Mouse (Mus musculus) kidney, embryonic 16.5 days (tissue): Measurements from ENCODE around the gene Shank2. TPM values are rescaled to one million over a fixed set of nuclear protein-coding genes. Genes with fewer than 3 reads are reported as not detected.

Experiments used
- ATAC-seq: fragments of 200-750 bp; cut with Nextera tagmentation; 2 replicates; pipeline ENCODE4 v1.8.0; 2017; ENCODE audit warnings: moderate TSS enrichment; ENCODE audit not compliant: low FRiP score, low TSS enrichment
- H3K27ac ChIP-seq: fragments of 300-500 bp; sonication (generic); 2 replicates; pipeline ENCODE4 v1.5.1; 2014; ENCODE audit warnings: low read length
- H3K27me3 ChIP-seq: fragments of 300-500 bp; sonication (generic); 2 replicates; pipeline ENCODE4 v1.6.1; 2014; ENCODE audit warnings: low read length, control low read depth, mixed read lengths; ENCODE audit not compliant: insufficient read depth
- H3K36me3 ChIP-seq: fragments of 300-500 bp; sonication (generic); 2 replicates; pipeline ENCODE4 v1.6.1; 2014; ENCODE audit warnings: low read length, control low read depth, mixed read lengths; ENCODE audit not compliant: insufficient read depth
- H3K4me1 ChIP-seq: fragments of 300-500 bp; sonication (generic); 2 replicates; pipeline ENCODE4 v1.6.1; 2014; ENCODE audit warnings: low read length, control low read depth, mixed read lengths; ENCODE audit not compliant: insufficient read depth
- H3K4me2 ChIP-seq: fragments of 300-500 bp; sonication (generic); replicated peaks from 2 replicates; pipeline ENCODE4 v1.6.1; 2014; ENCODE audit warnings: low read depth, low read length
- H3K4me3 ChIP-seq: fragments of 300-500 bp; sonication (generic); 2 replicates; pipeline ENCODE4 v1.5.1; 2014; ENCODE audit warnings: mild to moderate bottlenecking, low read length
- H3K9ac ChIP-seq: fragments of 300-500 bp; sonication (generic); replicated peaks from 2 replicates; pipeline ENCODE4 v1.6.1; 2014; ENCODE audit warnings: low read length
- H3K9me3 ChIP-seq: fragments of 300-500 bp; sonication (generic); 2 replicates; pipeline ENCODE4 v1.6.1; 2016; ENCODE audit warnings: low read length, control low read depth
- WGBS: fragments of 180-500 bp; shearing (Covaris S2); extraction: QIAGEN DNeasy Blood & Tissue Kit; methylation state at CpG from one replicate; pipeline ENCODE4 v1.1.7; 2014; 5-methylcytosine and 5-hydroxymethylcytosine counted together
- polyA plus RNA-seq: library from polyadenylated mRNA; unstranded; fragments of >200 nt; fragmentation: Nextera tagmentation; extraction: Ambion mirVana; gene quantifications from 2 replicates; pipeline ENCODE4 v1.2.1, GENCODE M21; 2015

Shank2 gene
- polyA plus RNA-seq, 1 experiment from 2014 or later: 4.0 TPM

GRCm38 (mm10) chr7:144447146-144447545 is 445.4 kb downstream of the Shank2 start:
- H3K36me3 ChIP-seq: peaks cover 84% of the 10 kb centered on the region
- 80% methylated on average over 3 of the region's 3 CpGs for WGBS
- H3K4me3 ChIP-seq: no peak overlapping the region
- H3K9me3 ChIP-seq: no peaks in the 10 kb centered on the region
- no peaks in the 10 kb centered on the region for H3K4me1 ChIP-seq
- no peak overlapping the region for H3K4me2 ChIP-seq
- no peak overlapping the region for H3K9ac ChIP-seq
- no peak for ATAC-seq
- H3K27ac ChIP-seq: no peak overlapping the region
- no peaks in the 10 kb centered on the region for H3K27me3 ChIP-seq

- ATAC-seq: no peak
- H3K36me3 ChIP-seq: peaks cover 89% of the 10 kb centered on the region
- H3K4me3 ChIP-seq: no peak overlapping the region
- H3K27ac ChIP-seq: no peak overlapping the region
- no peaks in the 10 kb centered on the region for H3K4me1 ChIP-seq
- H3K27me3 ChIP-seq: no peaks in the 10 kb centered on the region
- 88% methylated on average over 1 of the region's 1 CpGs for WGBS
- H3K9ac ChIP-seq: no peak overlapping the region
- no peaks in the 10 kb centered on the region for H3K9me3 ChIP-seq
- no peak overlapping the region for H3K4me2 ChIP-seq
Measured at GRCm38 (mm10) chr7:144448186-144448585, 446.5 kb downstream of the Shank2 start.

- no peaks in the 10 kb centered on the region for H3K4me1 ChIP-seq
- no peak for ATAC-seq
- 91% methylated on average over 13 of the region's 13 CpGs for WGBS
- H3K9me3 ChIP-seq: no peaks in the 10 kb centered on the region
- no peak overlapping the region for H3K4me3 ChIP-seq
- peaks cover 91% of the 10 kb centered on the region for H3K36me3 ChIP-seq
- H3K27me3 ChIP-seq: no peaks in the 10 kb centered on the region
- H3K4me2 ChIP-seq: no peak overlapping the region
- H3K9ac ChIP-seq: no peak overlapping the region
- no peak overlapping the region for H3K27ac ChIP-seq
Measured at GRCm38 (mm10) chr7:144449637-144450570, 448.2 kb downstream of the Shank2 start.

- no peak for ATAC-seq
- Histone ChIP-seq H3K27me3 (no peaks in the 10 kb centered on the region), H3K9me3 (no peaks in the 10 kb centered on the region), H3K4me1 (no peaks in the 10 kb centered on the region), H3K4me2 (no peak overlapping the region), H3K4me3 (no peak overlapping the region), H3K9ac (no peak overlapping the region), H3K36me3 (peaks cover 91% of the 10 kb centered on the region), H3K27ac (no peak overlapping the region)
- 87% methylated on average over 9 of the region's 9 CpGs for WGBS
Measured at GRCm38 (mm10) chr7:144450661-144451060, 448.9 kb downstream of the Shank2 start.

- no peak for ATAC-seq
- no peak overlapping the region for H3K27ac ChIP-seq
- WGBS: 86% methylated on average over 1 of the region's 1 CpGs
- no peak overlapping the region for H3K9ac ChIP-seq
- no peaks in the 10 kb centered on the region for H3K9me3 ChIP-seq
- no peak overlapping the region for H3K4me2 ChIP-seq
- H3K4me3 ChIP-seq: no peak overlapping the region
- H3K36me3 ChIP-seq: peaks cover 98% of the 10 kb centered on the region
- no peaks in the 10 kb centered on the region for H3K27me3 ChIP-seq
- H3K4me1 ChIP-seq: no peaks in the 10 kb centered on the region
Measured at GRCm38 (mm10) chr7:144458881-144459280, 457.2 kb downstream of the Shank2 start.

- Histone ChIP-seq H3K27ac (no peak overlapping the region), H3K9me3 (no peaks in the 10 kb centered on the region), H3K4me3 (no peak overlapping the region), H3K27me3 (no peaks in the 10 kb centered on the region), H3K36me3 (peaks cover 89% of the 10 kb centered on the region), H3K9ac (no peak overlapping the region), H3K4me1 (no peaks in the 10 kb centered on the region), H3K4me2 (no peak overlapping the region)
- 92% methylated on average over 6 of the region's 6 CpGs for WGBS
- no peak for ATAC-seq
Measured at GRCm38 (mm10) chr7:144461246-144461902, 459.6 kb downstream of the Shank2 start.

GRCm38 (mm10) chr7:144462577-144462976 is 460.8 kb downstream of the Shank2 start:
- 83% methylated on average over 7 of the region's 7 CpGs for WGBS
- Histone ChIP-seq H3K27me3 (no peaks in the 10 kb centered on the region), H3K4me3 (no peak overlapping the region), H3K4me1 (no peaks in the 10 kb centered on the region), H3K4me2 (no peak overlapping the region), H3K27ac (no peak overlapping the region), H3K9ac (no peak overlapping the region), H3K9me3 (no peaks in the 10 kb centered on the region), H3K36me3 (peaks cover 77% of the 10 kb centered on the region)
- ATAC-seq: no peak

- Histone ChIP-seq H3K4me1 (peaks cover 18% of the 10 kb centered on the region), H3K27me3 (no peaks in the 10 kb centered on the region), H3K9me3 (no peaks in the 10 kb centered on the region), H3K9ac (peak overlapping the region; percentile 93; the same call in 1 of the 2 replicates), H3K4me2 (peak overlapping the region; percentile 56), H3K27ac (no peak overlapping the region), H3K36me3 (peaks cover 16% of the 10 kb centered on the region), H3K4me3 (peak overlapping the region; percentile 85; the same call in 1 of the 2 replicates)
- 72% methylated on average over 5 of the region's 5 CpGs for WGBS
- ATAC-seq: no peak
Measured at GRCm38 (mm10) chr7:144468741-144469140, 467.0 kb downstream of the Shank2 start.

- WGBS: 4% methylated on average over 4 of the region's 4 CpGs
- peak overlapping the region; percentile 56 for H3K4me2 ChIP-seq
Measured at GRCm38 (mm10) chr7:144469181-144469641, 467.5 kb downstream of the Shank2 start.

More at GRCm38 (mm10) chr7:144469181-144469641, 467.5 kb downstream of the Shank2 start:
- peak overlapping the region; percentile 85 for H3K4me3 ChIP-seq
- H3K9ac ChIP-seq: peak overlapping the region; percentile 93
- peak overlapping the region; percentile 65 for H3K27ac ChIP-seq
- H3K9me3 ChIP-seq: no peaks in the 10 kb centered on the region
- no peaks in the 10 kb centered on the region for H3K27me3 ChIP-seq
- peaks cover 18% of the 10 kb centered on the region for H3K4me1 ChIP-seq
- peaks cover 15% of the 10 kb centered on the region for H3K36me3 ChIP-seq
- ATAC-seq: peak; percentile 28; the same call in 1 of the 2 replicates
